Mouse (Mus musculus) adipocyte (in vitro differentiated cells): ENCODE measurements around the gene Rcor2.
A peak's percentile ranks its signal among the peaks of the same experiment; 100 is the strongest.

Experiments
- DNase-seq: peaks from one replicate; pipeline ENCODE4 v3.0.0-alpha.2; 2016; ENCODE audit warnings: low spot score

The Rcor2 gene

GRCm38 (mm10) chr19:7264766-7265331 is 2.3 kb upstream of the Rcor2 start:
- DNase-seq: no peak

DNA sequence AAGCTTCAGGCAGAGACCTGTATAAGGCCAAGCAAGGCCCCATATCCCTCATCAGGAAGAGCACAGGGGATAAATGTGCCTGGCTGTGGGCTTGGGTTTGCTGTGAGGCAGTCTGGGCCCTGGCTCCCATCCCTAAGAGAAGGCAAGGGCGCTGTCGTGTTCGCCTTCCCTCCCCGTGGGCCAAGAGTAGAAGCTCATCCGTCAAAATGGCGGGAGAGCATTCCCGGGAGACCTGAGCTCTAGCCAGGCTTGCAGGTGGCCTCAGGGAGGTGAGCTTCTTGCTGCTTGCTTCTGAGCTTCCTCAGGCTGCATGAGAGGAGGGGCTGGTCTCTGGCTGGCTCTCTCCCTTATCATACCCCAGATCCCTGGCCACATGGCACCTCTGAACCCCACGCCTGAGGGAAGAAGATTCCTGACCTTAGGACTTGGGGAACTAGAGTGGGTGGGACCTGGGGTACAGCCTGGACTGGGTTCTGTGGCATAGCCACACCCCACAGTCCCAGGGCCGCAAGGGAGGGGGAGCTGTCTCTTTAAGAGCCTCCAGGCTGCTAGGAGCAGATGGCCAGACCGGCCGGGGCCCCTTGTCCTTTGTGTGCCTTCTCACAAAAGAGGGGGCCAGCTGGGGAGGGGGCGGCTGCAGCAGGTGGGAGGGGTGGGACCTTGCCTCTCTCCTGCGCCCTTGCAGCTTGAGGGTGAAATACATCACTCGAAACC is 1.5 kb upstream of the Rcor2 start:
- no peak for DNase-seq

DNA sequence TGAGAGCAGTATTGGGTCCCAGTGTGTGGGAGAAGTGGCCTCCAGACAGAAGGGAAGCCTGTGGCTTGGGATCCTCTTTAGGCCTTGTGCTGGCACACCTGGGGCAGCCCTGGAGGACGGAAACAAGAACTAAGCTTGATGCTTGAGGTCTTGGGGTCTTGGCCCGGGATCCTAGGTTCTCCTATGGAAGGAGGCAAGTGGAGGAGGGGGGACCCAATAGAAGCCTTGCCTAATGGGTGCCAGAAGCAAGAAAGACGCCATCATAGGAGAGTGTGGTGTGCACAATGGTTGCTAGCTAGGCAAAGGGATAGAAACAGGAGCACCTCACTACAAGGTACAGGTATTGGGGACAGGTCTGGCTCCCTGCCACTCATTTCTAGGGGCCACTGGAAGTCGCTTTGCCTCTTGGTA is 699 bp upstream of the Rcor2 start:
- no peak for DNase-seq

DNA sequence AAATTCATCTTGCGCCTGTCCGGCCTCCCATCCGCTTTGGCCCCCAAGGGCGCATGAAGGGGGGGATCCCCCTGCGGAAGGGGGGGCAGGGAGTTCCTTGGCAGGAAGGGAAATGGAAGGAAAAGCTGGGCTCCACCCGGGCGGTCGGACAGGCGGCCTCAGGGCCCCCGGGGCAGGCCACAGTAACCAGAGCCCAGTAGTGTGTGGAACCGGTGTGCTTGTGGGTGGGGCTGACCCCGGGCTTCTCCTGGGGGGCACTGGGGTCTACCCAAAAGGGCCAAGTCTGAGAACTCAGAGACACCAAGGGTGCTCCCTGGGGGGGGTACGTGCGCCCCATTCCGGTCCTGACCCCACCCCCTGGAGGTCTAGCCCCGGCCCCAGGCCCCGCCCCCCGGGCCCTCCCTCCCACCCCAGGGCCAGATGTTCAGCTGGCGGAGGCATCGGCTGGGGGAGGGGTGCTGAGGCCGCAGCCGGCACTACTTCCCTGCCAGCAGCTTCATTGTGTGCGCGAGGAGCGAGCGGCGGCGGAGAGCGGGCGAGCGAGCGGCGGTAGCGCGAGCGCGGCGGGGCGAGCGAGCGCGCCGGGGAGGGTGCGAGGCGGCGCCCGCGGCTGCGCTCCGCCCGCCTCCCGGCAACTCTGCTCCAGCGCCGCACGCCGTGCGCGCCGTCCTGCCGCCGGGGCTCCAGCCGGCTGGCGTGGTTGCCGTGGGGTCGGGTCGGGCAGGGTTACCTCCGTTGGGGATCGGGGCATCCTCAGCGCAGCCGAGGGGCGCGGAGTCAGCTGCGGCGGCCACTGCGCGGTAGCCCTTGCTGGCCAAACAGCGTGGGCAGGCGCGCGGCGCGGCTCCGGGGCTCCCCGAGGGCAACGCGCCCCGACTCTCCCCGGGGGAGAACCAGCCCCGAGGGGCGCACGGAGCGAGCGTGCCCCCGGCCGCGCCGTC is 926 bp downstream of the Rcor2 start:
- peak; percentile 86 for DNase-seq

DNA sequence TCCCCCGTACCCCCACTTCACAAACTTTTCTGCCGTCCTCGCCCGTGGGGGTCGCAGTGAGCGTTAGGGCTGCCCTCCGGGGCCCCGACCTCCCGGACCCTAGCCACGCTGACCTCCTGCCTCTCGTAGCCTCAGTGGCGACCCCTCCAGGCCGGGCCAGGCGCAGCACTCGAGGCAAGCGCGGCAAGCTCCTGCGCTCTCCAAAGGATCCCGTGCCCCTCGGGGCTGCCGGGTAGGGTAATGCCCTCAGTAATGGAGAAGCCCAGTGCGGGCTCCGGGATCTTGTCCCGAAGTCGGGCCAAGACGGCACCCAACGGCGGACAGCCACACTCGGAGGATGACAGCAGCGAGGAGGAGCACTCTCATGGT is 1.6 kb downstream of the Rcor2 start:
- DNase-seq: peak; percentile 73

GRCm38 (mm10) chr19:7269290-7270044 is 2.3 kb downstream of the Rcor2 start:
- peak; percentile 31 for DNase-seq

DNA sequence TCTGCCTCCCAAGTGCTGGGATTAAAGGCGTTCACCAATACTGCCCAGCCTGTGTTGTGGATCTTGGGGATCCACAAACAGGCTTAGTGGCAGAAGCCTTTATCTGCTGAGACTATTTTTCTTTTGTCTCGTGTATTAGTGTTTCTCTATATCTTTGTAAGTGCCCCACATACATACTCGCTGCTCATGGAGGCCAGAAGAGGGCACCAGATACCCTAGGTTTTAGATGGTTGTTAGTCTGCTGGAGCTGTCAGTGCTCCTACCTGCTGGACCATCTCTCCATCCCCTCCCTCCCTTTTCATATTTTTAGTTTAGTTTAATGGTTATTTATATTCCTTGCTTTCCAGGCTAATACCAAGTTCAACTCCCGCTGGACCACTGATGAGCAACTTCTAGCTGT is 6.4 kb downstream of the Rcor2 start:
- no peak for DNase-seq

- peak; percentile 88 for DNase-seq
Observed at GRCm38 (mm10) chr19:7274326-7274990, 7.3 kb downstream of the Rcor2 start.

DNA sequence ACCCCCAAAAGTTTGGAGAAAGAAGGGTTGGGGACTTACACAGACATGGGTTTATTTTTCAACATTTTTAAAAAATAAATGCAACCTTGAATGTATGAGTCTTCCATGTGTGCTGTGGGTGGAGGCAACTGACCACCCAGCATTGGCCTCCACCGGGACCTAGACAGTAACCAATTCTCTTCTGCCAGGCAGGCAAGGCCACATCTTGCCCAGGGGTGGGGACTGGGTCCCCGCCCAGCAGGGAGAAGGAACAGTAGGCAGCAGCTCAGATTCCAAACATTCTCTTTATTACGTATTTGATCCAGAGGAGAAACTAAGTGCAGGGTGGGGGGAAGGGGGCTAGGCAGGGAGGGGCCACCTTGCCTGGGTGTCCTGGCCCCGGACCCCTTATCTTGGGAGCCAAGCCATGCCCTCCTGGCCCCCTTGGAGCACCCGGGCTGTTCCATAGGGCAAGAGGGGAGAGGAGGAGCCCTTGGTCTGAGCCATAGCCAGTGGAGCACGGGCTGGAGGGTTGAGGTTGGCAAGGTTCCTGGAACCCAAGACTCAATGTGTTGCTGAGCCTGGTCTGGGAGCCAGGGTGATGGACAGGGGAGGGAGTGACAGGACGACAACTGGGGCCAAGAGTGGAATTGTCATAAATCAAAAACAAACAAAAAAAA is 8.1 kb downstream of the Rcor2 start:
- DNase-seq: peak; percentile 78

GRCm38 (mm10) chr19:7276053-7276659 is 9.0 kb downstream of the Rcor2 start:
- no peak for DNase-seq

- DNase-seq: no peak
Observed at GRCm38 (mm10) chr19:7276796-7277195, 9.7 kb downstream of the Rcor2 start.

- peak; percentile 60 for DNase-seq
Observed at GRCm38 (mm10) chr19:7278200-7278906, 11.2 kb downstream of the Rcor2 start.

DNA sequence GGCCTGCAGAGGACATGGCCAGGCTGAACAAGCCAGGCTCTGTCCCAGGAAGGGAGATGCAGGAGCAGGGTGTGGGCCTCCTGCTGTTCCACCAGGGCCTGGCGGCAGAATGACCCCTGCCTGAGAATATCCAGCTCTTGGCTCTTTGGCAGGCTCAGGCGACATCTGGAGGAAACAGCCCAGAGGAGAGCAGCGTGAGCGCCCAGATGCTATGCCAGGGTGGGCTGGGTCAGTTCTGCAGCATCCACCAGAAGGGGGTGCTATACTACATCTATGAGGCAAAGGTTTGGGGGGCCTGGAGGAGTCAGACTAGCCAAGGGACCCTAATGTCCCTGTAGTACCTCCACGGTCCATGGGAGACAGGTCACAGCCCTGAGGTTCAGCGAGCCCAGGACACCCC is 12.0 kb downstream of the Rcor2 start:
- peak; percentile 54 for DNase-seq

- no peak for DNase-seq
Observed at GRCm38 (mm10) chr19:7280557-7281330, 13.6 kb downstream of the Rcor2 start.

DNA sequence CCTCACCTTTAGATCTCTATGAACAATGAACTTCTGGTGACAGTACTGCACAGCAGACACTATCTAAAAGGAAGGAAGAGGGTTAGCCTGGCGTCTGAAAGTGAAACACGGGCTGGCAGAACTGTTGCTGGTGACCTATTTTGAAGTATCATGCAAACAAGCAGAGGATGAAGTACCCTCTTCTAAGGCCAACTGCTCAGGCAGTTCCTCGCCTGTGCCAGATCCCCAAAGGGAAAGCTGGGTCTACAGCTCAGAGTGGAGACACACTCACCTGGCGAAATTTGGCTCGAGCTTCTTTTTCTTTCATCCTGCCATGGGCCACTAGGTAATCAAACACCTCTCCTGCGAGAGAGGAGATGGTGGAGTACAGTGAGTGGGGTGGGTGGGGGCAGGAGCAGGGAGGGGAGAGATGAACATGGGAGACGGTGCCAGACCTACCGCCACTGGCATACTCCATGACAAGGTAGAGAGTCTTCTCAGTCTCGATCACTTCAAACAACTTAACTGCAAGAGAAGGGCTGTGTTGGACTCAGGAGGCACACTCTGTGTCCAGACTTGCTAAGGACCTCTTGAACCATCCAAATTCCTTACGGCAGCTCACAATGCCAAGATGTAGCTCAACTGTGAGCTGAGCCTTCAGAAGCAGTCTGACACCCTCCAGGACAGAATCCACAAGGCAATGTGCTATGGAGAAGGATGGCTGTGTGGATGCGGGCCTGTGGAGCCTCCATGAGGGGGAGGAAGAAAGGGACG is 19.6 kb downstream of the Rcor2 start:
- DNase-seq: no peak

DNA sequence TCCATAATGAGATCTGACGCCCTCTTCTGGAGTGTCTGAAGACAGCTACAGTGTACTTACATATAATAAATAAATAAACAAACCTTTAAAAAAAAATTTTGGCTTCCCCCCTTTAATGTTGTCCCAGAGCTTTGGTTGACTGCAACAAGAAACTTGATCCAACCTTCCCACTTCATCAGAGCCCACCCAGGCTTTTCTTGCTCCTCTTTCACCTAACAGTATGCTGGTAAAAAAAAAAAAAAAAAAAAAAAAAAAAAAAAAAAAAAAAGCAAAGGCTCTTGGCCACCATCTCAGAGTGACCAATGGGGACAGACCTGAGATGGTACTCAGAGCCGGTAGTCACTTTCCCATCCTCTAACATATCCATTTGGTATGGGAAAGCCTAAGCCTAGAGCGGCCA is 21.2 kb downstream of the Rcor2 start:
- DNase-seq: no peak

- DNase-seq: no peak
Observed at GRCm38 (mm10) chr19:7289767-7290166, 22.6 kb downstream of the Rcor2 start.

DNA sequence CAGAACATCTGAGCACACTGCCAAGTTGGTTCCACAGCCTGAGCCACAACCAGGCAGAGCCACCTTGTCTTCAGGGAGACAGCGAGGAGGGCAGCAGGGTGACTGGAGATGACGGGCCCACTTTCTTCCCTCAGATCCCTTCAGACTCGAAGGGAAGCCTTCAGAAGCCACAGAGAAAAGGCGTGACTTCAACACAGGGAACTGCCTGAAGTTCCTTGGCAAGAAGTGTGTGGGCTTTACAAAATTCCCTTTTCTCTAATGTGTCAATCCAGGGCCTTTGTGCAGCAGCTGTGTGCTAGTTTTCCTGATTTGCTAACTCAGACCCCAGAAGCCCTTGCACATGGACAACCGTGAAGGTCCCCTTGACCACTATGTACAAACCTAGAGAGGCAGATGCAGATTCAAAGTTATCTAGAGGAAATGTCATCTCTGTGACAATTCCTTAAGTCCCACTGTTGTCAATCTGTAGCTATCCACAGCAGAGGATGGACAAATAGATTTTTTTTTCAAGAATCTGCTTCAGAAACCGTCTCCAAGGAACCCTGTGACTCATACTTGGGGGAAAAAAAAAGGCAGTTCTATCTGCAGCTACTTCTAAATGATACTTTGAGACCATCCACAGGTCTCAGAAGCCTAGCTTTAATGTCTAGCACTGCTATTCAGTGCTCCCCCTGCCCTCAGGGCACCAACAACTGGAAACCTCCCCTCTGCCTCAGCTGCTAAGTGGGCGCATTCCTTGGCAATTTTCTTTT is 25.0 kb downstream of the Rcor2 start:
- DNase-seq: no peak
